Mouse (Mus musculus): ENCODE measurements around the gene Pde4a. TPM values are rescaled to one million over a fixed set of nuclear protein-coding genes. Genes with fewer than 3 reads are reported as not detected.
"Not testable (repeated sequence)": the region's sequence is repeated elsewhere in the genome, so short reads cannot be mapped to it uniquely, and the experiment has no call there.

Gene Pde4a
- polyA plus RNA-seq, 1 experiment from 2014 or later: 7.0 TPM

DNA sequence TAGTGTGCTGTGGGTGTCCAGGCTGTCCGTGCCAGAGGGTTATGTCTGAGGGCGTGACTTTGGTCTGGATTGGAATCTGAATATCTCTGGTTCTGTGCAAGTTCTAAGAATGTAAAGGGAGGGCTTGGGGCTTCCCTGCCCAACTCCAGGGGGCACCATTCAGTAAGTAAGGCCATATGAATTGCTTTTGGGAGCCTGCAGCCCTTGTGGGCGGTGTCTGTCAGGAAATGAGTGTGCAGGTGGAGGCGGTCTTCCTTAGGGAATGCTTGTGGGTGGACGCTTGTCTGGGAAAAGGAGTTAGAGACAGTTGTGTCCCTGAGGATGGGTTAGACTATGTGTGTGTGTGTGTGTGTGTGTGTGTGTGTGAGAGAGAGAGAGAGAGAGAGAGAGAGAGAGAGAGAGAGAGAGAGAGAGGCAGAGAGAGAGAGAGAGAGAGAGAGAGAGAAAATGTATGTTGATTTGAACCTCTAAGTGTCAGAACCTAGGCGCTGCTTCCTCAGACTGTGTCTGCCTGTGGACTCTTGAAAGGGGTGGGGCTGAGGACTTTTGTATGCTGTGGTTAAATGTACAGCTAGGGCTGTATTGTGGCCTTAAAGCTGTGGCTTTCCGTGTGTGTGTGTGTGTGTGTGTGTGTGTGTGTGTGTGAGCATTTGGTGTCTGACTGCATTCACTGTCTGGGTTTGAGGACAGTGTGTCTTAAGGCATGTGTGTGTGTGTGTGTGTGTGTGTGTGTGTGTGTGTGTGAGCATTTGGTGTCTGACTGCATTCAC, 30.4 kb downstream of the Pde4a start:
- ATAC-seq (replicated peaks; ENCODE audit: low FRiP score); H3K9ac ChIP-seq (ENCODE audit: low read length); H3K27ac ChIP-seq (ENCODE audit: low read depth, low read length); H3K4me3 ChIP-seq (ENCODE audit: low read depth, low read length); DNase-seq (ENCODE audit: low spot score); H3K9me3 ChIP-seq (ENCODE audit: control insufficient read depth, low read length); H3K27me3 ChIP-seq (ENCODE audit: control insufficient read depth, insufficient read depth, low read length); H3K36me3 ChIP-seq (ENCODE audit: control insufficient read depth, insufficient read depth, low read length); H3K4me2 ChIP-seq (ENCODE audit: low read depth, low read length, severe bottlenecking): not testable (repeated sequence)
- H3K4me1 ChIP-seq (replicated peaks; ENCODE audit: control insufficient read depth, insufficient read depth, low read length): peaks cover 22% of the 10 kb centered on the region; the same call in 1 of the 2 replicates
- WGBS: 57% methylated on average over 7 of the region's 7 CpGs

DNA sequence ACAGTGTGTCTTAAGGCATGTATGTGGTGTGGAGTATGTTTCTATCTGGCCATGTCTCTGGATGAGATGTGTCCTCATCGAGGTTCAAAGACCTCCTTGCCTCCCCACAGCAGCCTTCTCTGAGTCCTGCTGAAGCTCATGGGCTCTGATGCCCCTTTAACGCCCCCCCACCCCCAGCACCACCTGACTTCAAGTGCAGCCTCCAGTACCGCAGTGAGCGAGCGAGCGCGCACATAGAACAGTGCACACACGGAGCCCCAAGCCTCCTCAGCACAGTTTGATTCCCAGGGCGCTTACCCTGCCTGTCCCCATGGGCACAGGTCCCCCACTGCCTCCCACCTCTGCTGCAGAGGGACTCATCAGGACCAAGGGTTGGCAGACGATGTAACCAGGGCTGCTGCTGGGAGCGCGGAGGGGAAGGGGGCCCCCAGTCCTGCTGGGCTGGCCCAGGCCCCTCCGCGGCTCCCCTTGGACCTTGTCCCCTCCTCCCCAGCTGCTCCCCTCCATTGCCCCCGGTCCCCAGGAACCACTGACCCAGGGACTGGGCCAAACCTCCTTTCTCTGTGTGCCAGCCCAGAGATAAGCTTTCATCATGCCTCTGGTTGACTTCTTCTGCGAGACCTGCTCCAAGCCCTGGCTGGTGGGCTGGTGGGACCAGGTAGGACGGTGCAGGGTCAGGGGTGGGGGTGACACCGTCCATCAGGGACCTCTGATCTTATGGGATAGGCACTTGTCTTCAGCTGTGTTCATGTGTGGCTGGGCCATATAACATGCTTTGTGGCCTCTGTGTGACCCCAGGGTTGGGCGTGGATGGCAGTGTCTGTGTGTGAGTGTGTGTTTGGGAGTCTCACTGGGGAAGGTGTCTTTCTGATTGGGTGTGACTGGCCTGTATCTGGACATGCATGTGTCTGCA, 31.3 kb downstream of the Pde4a start:
- no peak overlapping the region for H3K27ac ChIP-seq (ENCODE audit: low read depth, low read length)
- DNase-seq (ENCODE audit: low spot score) (no peak), ATAC-seq (replicated peaks; ENCODE audit: low FRiP score) (peak; percentile 34)
- peaks cover 22% of the 10 kb centered on the region; the same call in 1 of the 2 replicates for H3K4me1 ChIP-seq (replicated peaks; ENCODE audit: control insufficient read depth, insufficient read depth, low read length)
- WGBS: 25% methylated on average over 19 of the region's 19 CpGs
- no peaks in the 10 kb centered on the region for H3K9me3 ChIP-seq (ENCODE audit: control insufficient read depth, low read length)
- H3K4me3 ChIP-seq (ENCODE audit: low read depth, low read length): peak overlapping the region; percentile 32
- peak overlapping the region; percentile 57 for H3K9ac ChIP-seq (ENCODE audit: low read length)
- H3K36me3 ChIP-seq (ENCODE audit: control insufficient read depth, insufficient read depth, low read length): no peaks in the 10 kb centered on the region
- H3K4me2 ChIP-seq (ENCODE audit: low read depth, low read length, severe bottlenecking): peak overlapping the region; percentile 47
- no peaks in the 10 kb centered on the region for H3K27me3 ChIP-seq (ENCODE audit: control insufficient read depth, insufficient read depth, low read length)

DNA sequence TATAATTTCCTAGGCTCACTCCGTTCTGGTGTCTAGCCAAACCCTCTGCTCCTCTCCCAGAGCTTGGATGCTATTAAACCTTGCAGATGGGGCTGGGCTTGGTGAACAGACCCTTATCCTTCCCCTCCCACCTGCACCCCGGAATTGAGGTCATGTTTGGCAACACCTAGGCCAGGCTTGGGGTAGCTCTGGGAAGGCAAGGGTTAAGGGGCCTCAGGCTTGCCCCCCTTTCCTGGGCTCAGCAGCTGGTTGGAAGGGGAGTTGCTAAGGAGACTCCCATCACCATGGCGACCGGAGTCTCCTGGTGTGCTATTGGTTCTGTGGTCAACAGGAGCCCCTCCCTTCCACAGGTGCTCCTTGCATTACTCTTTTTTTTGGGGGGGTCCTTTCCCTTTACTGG, 32.5 kb downstream of the Pde4a start:
- WGBS: 9% methylated on average over 4 of the region's 4 CpGs
- Histone ChIP-seq H3K9ac (ENCODE audit: low read length) (no peak overlapping the region), H3K4me3 (ENCODE audit: low read depth, low read length) (peak overlapping the region; percentile 32; the same call in 1 of the 2 replicates), H3K27ac (ENCODE audit: low read depth, low read length) (no peak overlapping the region), H3K36me3 (ENCODE audit: control insufficient read depth, insufficient read depth, low read length) (no peaks in the 10 kb centered on the region), H3K9me3 (ENCODE audit: control insufficient read depth, low read length) (no peaks in the 10 kb centered on the region), H3K27me3 (ENCODE audit: control insufficient read depth, insufficient read depth, low read length) (no peaks in the 10 kb centered on the region), H3K4me1 (replicated peaks; ENCODE audit: control insufficient read depth, insufficient read depth, low read length) (peaks cover 22% of the 10 kb centered on the region; the same call in 1 of the 2 replicates), H3K4me2 (ENCODE audit: low read depth, low read length, severe bottlenecking) (peak overlapping the region; percentile 47; the same call in 1 of the 2 replicates)
- DNase-seq (ENCODE audit: low spot score) (peak; percentile 83), ATAC-seq (replicated peaks; ENCODE audit: low FRiP score) (peak; percentile 80)

DNA sequence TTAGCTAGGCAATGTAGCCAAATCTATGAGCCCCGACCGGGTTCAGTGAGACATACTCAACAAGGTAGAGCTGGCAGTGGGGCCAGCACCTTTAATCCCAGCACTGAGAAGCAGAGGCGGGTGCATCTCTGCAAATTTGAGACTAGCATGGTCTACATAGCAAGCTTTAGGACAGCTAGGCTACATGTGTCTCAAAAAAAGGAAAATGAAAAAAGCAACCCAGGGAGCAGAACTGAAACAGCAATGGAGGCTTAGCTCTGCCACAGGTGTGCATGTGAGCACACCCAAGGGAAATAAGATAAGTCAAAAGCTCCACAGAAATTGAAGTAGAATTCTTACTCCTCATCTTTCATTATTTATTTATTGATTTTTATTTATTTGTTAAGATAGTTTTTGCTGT, 33.4 kb downstream of the Pde4a start:
- H3K27me3 ChIP-seq (ENCODE audit: control insufficient read depth, insufficient read depth, low read length): no peaks in the 10 kb centered on the region
- DNase-seq (ENCODE audit: low spot score) (no peak), ATAC-seq (replicated peaks; ENCODE audit: low FRiP score) (no peak)
- peaks cover 22% of the 10 kb centered on the region; the same call in 1 of the 2 replicates for H3K4me1 ChIP-seq (replicated peaks; ENCODE audit: control insufficient read depth, insufficient read depth, low read length)
- H3K9ac ChIP-seq (ENCODE audit: low read length): no peak overlapping the region
- no peak overlapping the region for H3K4me3 ChIP-seq (ENCODE audit: low read depth, low read length)
- H3K4me2 ChIP-seq (ENCODE audit: low read depth, low read length, severe bottlenecking): no peak overlapping the region
- no peak overlapping the region for H3K27ac ChIP-seq (ENCODE audit: low read depth, low read length)
- no peaks in the 10 kb centered on the region for H3K9me3 ChIP-seq (ENCODE audit: control insufficient read depth, low read length)
- 78% methylated on average over 3 of the region's 3 CpGs for WGBS
- H3K36me3 ChIP-seq (ENCODE audit: control insufficient read depth, insufficient read depth, low read length): no peaks in the 10 kb centered on the region

DNA sequence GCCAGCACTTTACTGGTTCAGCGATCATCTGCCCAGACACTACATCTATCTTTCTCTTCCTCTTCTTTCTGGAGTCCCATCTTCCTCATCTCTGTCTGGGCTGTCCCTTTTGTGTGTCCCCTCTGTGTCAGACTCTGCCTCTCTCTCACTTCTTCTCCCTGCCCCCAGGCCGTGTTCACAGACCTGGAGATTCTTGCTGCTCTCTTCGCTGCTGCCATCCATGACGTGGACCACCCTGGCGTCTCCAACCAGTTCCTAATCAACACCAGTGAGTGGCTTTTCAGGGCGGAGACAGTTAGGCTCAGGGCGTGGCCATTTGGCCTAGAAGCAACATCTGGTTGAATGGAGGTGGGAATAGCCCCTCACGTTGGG, 38.6 kb downstream of the Pde4a start:
- H3K9ac ChIP-seq (ENCODE audit: low read length): no peak overlapping the region
- no peak for DNase-seq (ENCODE audit: low spot score)
- no peaks in the 10 kb centered on the region for H3K27me3 ChIP-seq (ENCODE audit: control insufficient read depth, insufficient read depth, low read length)
- 19% methylated on average over 8 of the region's 8 CpGs for WGBS
- ATAC-seq (replicated peaks; ENCODE audit: low FRiP score): no peak
- no peaks in the 10 kb centered on the region for H3K36me3 ChIP-seq (ENCODE audit: control insufficient read depth, insufficient read depth, low read length)
- no peaks in the 10 kb centered on the region for H3K9me3 ChIP-seq (ENCODE audit: control insufficient read depth, low read length)
- H3K4me3 ChIP-seq (ENCODE audit: low read depth, low read length): no peak overlapping the region
- peaks cover 7% of the 10 kb centered on the region for H3K4me1 ChIP-seq (replicated peaks; ENCODE audit: control insufficient read depth, insufficient read depth, low read length)
- H3K4me2 ChIP-seq (ENCODE audit: low read depth, low read length, severe bottlenecking): no peak overlapping the region
- H3K27ac ChIP-seq (ENCODE audit: low read depth, low read length): no peak overlapping the region

DNA sequence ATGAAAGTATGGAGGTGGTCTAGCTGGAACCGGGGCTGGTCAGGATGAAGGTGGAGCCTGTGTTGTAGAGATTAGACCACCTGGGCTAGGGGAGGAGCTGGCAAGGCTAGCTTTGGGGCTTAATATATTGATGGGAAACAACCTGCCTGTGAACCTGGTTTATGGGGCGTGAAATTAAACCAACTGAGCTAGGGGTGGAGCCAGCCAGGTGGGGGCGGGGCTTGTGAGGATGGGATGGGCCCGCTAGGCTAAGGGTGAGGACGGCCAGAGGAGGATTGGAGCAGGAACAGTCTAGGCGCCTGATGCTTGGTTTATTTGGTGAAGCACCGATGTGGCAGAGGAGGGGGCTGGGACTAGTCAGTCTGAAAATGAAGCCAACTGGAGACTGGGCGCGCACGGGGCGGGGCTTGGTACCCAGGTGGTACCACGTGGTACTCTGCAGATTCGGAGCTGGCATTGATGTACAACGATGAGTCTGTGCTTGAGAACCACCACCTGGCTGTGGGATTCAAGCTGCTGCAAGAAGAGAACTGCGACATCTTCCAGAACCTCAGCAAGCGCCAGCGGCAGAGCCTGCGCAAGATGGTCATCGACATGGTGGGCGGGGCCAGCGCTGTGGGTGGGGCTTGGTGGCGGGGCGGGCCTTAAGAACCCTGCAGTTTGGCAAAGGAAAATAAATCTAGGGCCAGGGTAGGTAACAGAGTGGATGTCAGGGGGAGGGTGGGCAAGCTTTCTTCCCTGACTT, 39.2 kb downstream of the Pde4a start:
- no peak overlapping the region for H3K27ac ChIP-seq (ENCODE audit: low read depth, low read length)
- no peaks in the 10 kb centered on the region for H3K9me3 ChIP-seq (ENCODE audit: control insufficient read depth, low read length)
- peak overlapping the region; percentile 36 for H3K4me3 ChIP-seq (ENCODE audit: low read depth, low read length)
- H3K27me3 ChIP-seq (ENCODE audit: control insufficient read depth, insufficient read depth, low read length): no peaks in the 10 kb centered on the region
- DNase-seq (ENCODE audit: low spot score) (peak; percentile 78), ATAC-seq (replicated peaks; ENCODE audit: low FRiP score) (peak; percentile 76)
- no peaks in the 10 kb centered on the region for H3K36me3 ChIP-seq (ENCODE audit: control insufficient read depth, insufficient read depth, low read length)
- H3K4me2 ChIP-seq (ENCODE audit: low read depth, low read length, severe bottlenecking): peak overlapping the region; percentile 61
- peak overlapping the region; percentile 39 for H3K9ac ChIP-seq (ENCODE audit: low read length)
- WGBS: 3% methylated on average over 23 of the region's 23 CpGs
- peaks cover 7% of the 10 kb centered on the region for H3K4me1 ChIP-seq (replicated peaks; ENCODE audit: control insufficient read depth, insufficient read depth, low read length)

DNA sequence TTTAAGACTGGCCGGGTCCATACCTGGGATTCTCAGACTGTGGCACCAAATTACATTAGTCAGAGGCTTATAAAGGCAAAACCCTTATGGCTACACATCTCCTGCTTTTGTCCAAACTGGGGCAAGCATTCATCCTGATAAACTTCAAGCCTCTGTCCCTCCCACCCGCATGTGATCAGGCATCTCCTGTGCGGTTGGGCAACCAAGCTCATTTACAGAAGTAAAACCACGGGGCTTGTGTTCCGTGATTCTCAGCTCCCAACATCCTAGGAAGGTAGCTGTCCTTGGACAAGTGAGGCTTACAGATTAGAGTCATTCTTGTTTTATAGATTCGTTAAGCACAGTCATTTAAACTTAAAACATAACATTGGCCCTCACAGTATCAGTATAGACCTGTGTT, 41.3 kb downstream of the Pde4a start:
- Histone ChIP-seq H3K4me2 (ENCODE audit: low read depth, low read length, severe bottlenecking) (no peak overlapping the region), H3K9ac (ENCODE audit: low read length) (no peak overlapping the region), H3K4me3 (ENCODE audit: low read depth, low read length) (no peak overlapping the region), H3K27ac (ENCODE audit: low read depth, low read length) (no peak overlapping the region), H3K27me3 (ENCODE audit: control insufficient read depth, insufficient read depth, low read length) (no peaks in the 10 kb centered on the region), H3K4me1 (replicated peaks; ENCODE audit: control insufficient read depth, insufficient read depth, low read length) (peaks cover 7% of the 10 kb centered on the region), H3K36me3 (ENCODE audit: control insufficient read depth, insufficient read depth, low read length) (no peaks in the 10 kb centered on the region), H3K9me3 (ENCODE audit: control insufficient read depth, low read length) (no peaks in the 10 kb centered on the region)
- ATAC-seq (replicated peaks; ENCODE audit: low FRiP score) (no peak), DNase-seq (ENCODE audit: low spot score) (no peak)
- WGBS: 88% methylated on average over 6 of the region's 6 CpGs

DNA sequence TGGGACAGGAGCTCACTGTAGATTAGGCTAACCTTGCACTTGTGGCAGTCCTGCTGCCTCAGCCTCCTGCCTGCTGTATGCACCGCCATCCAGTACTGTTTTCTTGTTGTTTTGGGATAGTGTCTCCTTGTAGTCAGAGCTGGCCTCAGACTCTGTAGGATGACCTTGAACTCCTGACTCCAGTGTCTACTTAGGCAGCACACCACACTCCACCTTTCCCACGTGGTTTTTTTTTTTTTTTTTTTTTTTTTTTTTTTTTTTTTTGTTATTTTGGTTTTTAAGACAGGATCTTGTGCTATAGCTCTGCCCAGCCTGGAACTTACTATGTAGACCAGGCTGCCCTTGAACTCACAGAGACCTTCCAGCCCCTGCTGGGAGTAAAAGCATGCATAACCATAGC, 43.1 kb downstream of the Pde4a start:
- H3K27me3 ChIP-seq (ENCODE audit: control insufficient read depth, insufficient read depth, low read length): no peaks in the 10 kb centered on the region
- 59% methylated on average over 2 of the region's 2 CpGs for WGBS
- peaks cover 7% of the 10 kb centered on the region for H3K4me1 ChIP-seq (replicated peaks; ENCODE audit: control insufficient read depth, insufficient read depth, low read length)
- no peak overlapping the region for H3K4me3 ChIP-seq (ENCODE audit: low read depth, low read length)
- H3K9ac ChIP-seq (ENCODE audit: low read length): no peak overlapping the region
- H3K4me2 ChIP-seq (ENCODE audit: low read depth, low read length, severe bottlenecking): no peak overlapping the region
- H3K36me3 ChIP-seq (ENCODE audit: control insufficient read depth, insufficient read depth, low read length): no peaks in the 10 kb centered on the region
- H3K9me3 ChIP-seq (ENCODE audit: control insufficient read depth, low read length): no peaks in the 10 kb centered on the region
- no peak for DNase-seq (ENCODE audit: low spot score)
- ATAC-seq (replicated peaks; ENCODE audit: low FRiP score): no peak
- no peak overlapping the region for H3K27ac ChIP-seq (ENCODE audit: low read depth, low read length)

Measured in forebrain, embryonic 11.5 days (tissue).